Mouse (Mus musculus) brain, adult 2 months (tissue): ENCODE measurements around the gene Ppp1r12b.

ENCODE experiments used
- DNase-seq: peaks from one replicate; pipeline ENCODE4 v3.0.0; 2011; ENCODE audit warnings: low read depth, low spot score

Ppp1r12b gene

DNA sequence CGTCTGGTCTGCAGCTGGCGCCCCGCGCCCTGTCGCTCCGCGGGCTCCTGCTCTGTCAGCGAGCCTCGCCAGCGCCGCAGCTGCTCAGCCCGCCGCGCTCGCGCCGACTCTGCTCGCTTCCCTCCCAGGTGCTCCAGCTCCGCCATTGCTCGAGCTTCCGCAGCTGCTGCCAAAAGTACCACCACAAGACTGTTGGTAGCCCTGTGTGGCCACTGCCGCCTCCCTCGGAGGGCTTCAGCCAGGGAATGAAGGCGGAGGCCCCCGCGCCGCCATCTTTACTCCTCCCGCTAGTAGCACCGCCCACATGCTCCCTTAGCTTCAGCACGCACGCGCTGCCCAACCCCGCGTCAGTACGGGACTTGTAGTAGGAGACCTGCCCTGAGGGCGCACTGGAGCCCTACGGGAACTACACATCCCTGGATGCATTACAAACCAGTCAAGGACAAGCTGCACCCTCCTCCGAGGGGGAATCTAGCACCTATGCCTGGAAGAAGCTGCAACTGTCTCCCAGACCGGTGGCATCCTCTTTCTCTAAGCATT, at the start of gene Ppp1r12b:
TSS of gene Ppp1r12b (minus strand) at position 306 of the 540 bp plus-strand sequence.
- peak; percentile 100 for DNase-seq

DNA sequence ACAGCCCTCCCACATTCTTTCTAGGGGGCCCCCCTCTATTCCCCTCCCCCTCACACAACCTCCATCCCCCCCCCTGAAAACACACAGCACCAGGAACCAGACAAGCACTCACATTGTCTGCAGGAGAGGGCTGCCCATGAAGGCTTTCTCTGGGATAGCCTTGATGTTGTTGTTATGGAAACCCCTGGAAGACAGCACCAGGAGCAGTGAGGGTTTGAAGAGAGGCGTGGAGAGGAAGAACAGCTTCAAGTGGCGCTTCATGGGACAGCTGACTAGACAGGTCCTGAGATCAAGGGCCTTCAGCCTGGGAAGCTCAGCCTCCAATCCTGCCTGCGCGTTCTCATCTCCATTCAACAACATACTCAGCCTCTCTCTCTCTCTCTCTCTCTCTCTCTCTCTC, 47.6 kb upstream of the Ppp1r12b start:
- peak; percentile 31 for DNase-seq

DNA sequence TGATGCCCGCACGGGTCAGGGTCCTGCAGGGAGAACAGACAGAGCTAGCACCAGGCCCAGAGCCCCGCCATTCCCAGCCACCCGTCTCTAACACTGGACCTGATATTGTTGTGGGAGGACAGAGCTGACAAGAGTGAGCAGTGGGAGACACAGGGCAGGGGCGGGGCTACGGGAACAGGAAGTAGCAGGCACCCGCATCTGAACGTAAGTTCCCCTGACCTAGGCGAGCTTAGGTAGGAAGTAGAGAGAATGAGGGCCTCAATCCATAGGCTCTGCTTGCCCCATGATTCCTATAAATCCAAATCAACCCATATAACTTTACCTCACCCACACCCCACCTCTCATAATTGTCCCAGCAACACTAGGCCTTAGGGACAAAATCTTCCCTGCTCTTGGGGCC, 44.8 kb upstream of the Ppp1r12b start:
- no peak for DNase-seq

- no peak for DNase-seq
Observed at GRCm38 (mm10) chr1:134998231-134998630, 42.5 kb upstream of the Ppp1r12b start.

- DNase-seq: no peak
Observed at GRCm38 (mm10) chr1:134997568-134997967, 41.8 kb upstream of the Ppp1r12b start.

DNA sequence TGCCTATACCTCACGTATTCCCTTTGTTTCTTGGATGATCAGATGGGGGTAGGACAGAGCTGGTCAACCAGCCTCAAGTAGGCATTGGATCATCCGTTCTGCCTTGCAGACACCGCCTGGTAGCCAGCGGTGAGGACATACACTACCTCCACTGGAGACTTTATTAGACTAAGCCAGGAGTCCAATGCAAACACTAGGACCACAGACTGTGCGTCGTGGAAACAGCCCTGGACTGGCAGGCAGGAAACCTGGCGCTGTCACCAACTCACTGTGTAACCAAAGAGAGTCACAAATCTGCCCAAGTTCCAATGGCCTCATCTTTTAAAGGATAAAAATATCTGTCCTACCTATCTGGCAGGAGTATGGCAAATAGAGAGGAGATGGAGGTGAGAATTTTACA, 40.7 kb upstream of the Ppp1r12b start:
- DNase-seq: no peak

DNA sequence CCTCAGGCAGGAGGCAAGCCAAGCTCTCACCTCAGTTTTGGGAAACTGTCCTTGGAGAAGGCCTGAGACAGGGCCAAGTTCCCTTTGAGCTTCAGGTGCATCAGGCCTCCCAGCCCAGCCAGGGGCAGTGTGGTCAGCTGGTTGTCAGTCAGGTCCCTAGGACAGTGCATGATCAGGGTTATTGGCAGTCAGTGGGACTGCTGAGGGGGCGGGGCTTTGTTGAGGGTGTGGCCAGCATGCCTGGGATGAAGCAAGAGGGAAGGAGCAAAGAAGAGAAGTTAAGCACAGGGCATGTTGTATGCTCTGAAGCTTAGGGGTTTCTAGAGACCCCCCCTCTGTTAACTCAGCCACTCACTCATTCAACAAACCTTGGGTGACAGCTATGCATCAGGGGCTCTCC, 40.2 kb upstream of the Ppp1r12b start:
- DNase-seq: no peak

- DNase-seq: no peak
Observed at GRCm38 (mm10) chr1:134995437-134995836, 39.7 kb upstream of the Ppp1r12b start.

DNA sequence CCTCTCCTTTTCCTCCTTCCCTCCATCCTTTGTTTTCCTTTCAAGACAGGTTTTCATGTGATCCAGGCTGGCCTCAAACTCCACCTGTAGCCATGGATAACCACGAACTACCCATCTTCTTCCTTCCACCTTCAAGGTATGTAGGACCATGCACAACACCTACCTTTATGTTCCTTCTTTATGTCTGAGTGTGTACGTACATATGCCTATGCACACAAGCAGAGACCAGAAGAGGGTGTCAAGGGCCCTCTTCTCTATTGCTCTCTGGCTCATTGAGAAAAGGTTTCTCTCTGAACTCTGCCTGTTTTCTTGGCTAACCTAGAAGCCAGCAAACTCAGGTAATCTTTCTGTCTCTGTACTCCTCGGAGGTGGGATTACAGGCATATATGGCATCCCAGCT, 39.0 kb upstream of the Ppp1r12b start:
- DNase-seq: no peak

- no peak for DNase-seq
Observed at GRCm38 (mm10) chr1:134992046-134992645, 36.4 kb upstream of the Ppp1r12b start.

DNA sequence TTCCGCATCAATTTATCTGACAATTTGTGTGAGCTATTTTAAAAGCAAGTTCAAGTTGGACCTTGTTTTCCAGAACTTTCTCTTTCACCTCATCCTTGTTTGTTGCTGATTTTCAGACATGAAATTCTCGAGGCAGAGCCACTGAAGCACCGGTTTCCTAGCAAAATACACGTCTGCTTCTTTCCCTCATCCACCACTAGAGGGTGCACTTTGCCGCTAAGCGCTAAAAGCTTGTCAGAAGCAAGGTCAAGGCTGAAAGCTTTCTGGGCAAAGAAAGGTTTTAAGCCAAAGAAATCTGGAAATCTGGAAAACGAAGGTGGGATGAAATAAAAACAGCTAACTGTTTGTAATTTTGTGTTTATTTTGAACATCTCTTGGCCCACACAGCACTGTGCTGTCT, 33.6 kb upstream of the Ppp1r12b start:
- DNase-seq: peak; percentile 95

- DNase-seq: no peak
Observed at GRCm38 (mm10) chr1:134987962-134988341, 32.2 kb upstream of the Ppp1r12b start.

GRCm38 (mm10) chr1:134987173-134987961, 31.6 kb upstream of the Ppp1r12b start:
- peak; percentile 78 for DNase-seq

GRCm38 (mm10) chr1:134972920-134973319, 17.2 kb upstream of the Ppp1r12b start:
- DNase-seq: peak; percentile 72

DNA sequence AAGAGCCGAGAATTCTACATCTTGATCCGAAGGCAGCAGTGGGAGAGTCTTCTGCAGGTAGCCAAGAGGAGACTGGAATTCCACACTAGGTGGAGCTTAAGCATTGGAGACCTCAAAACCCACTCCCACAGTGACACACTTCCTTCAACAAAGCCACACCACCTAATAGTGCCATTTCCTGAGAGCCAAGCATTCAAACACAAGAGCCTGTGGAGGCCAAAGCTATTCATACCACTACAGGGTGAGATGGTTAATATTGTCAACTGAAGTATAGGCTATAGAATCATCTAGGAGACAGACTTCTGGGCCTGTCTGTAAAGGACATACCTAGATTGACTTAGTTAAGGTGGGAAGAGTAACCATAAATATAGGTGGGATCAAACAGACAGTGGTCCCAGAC, 9.7 kb upstream of the Ppp1r12b start:
- DNase-seq: no peak

GRCm38 (mm10) chr1:134962821-134963220, 7.1 kb upstream of the Ppp1r12b start:
- peak; percentile 45 for DNase-seq

- peak; percentile 98 for DNase-seq
Observed at GRCm38 (mm10) chr1:134962053-134962803, 6.5 kb upstream of the Ppp1r12b start, which contains the start of gene Ube2t. Gene Ube2t, plus strand, starts transcription at chr1:134962565.

- no peak for DNase-seq
Observed at GRCm38 (mm10) chr1:134960634-134961033, 4.9 kb upstream of the Ppp1r12b start.

DNA sequence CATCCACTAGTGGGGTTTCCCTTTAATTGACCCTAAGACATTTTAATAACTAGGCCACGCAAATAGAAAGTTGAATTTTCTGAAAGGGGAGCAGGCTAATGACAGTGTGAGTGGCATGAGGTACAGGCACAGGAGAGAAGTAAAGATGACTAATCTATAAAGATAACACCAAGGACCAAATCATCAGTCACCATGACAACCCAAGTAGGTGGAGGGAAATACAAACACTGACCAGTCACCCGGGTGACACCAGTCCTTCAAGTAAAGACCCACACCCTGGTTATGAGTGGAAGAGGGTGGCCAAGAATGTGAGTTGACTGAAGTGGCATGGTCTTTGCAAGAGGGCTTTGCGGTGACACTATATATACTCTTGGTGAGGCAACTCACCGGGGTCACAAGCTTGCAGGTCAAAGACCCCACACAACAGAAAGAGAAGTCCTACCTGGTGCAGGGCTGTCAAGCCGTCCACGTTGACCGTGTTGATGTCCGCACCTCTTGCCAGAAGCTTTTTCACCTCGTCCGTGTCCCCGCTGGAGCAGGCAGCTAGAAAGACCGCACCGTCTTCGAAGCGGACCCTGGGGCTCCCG, 599 bp downstream of the Ppp1r12b start:
- no peak for DNase-seq

GRCm38 (mm10) chr1:134949946-134950345, 5.8 kb downstream of the Ppp1r12b start:
- DNase-seq: peak; percentile 60

- DNase-seq: peak; percentile 33
Observed at GRCm38 (mm10) chr1:134947590-134947989, 8.2 kb downstream of the Ppp1r12b start.

DNA sequence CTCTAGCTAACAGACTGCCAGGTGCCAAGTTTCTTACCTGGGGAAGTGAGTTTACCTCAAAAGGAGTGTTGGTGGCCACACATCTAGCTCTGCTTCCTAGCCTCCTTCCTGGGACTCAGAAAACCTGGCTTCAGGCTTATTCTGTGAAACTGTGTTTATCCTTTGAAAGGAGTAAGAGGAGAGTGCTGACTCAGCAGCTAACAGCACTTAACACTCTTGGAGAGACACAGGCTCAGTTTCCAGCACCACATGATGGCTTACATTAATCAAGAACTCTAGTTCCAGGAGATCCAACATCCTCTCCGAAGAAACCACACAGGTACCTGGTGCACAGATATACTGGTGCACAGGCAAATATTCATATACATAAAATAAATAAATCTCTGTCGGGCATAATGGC, 12.8 kb downstream of the Ppp1r12b start:
- DNase-seq: no peak
